Mouse (Mus musculus) myocyte (in vitro differentiated cells): ENCODE measurements around the gene Rbmx.

ENCODE experiments used
- CEBPB ChIP-seq: IDR thresholded peaks from 2 replicates; pipeline ENCODE4 v1.6.1; 2011; ENCODE audit warnings: mild to moderate bottlenecking, moderate library complexity; ENCODE audit not compliant: poor library complexity, insufficient read depth, severe bottlenecking
- MYOD1 ChIP-seq, 3 experiments: IDR thresholded peaks; one replicate each; pipeline ENCODE4 v1.6.1; 2011; ENCODE audit warnings: control low read depth in 2 of 3, low read depth in 2 of 3, mild to moderate bottlenecking in 2 of 3, moderate library complexity in 1 of 3; ENCODE audit not compliant: insufficient read length in 2 of 3, control insufficient read depth in 1 of 3
- POLR2A ChIP-seq: IDR thresholded peaks from one replicate; pipeline ENCODE4 v1.6.1; 2011; ENCODE audit warnings: low read depth, mild to moderate bottlenecking, control low read depth, moderate library complexity; ENCODE audit not compliant: insufficient read length
- USF1 ChIP-seq: IDR thresholded peaks from one replicate; pipeline ENCODE4 v1.6.1; 2011; ENCODE audit warnings: low read depth, mild to moderate bottlenecking, control low read depth, moderate library complexity

DNA sequence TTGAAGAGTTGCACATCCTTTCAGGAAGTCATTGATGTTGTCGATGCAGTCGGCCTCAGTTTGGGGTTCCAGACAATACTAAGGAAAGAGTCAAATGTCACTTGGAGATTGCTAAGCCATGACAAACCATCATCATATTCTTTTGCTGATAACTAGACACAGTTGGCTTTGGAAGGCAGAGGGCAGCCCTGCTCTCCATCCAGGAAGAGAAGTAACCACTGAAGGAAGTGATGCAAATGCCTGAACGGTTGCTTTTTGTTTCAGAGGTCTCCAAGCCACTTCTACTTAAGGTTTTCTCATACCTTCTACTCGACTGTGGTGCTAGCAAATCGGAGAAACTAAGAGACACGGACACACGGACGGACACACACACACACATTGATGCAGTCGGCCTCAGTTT is 55.9 kb downstream of the Rbmx start:
- TF ChIP-seq MYOD1 (IDR thresholded peaks at IDR 0.05; ENCODE audit: control insufficient read depth in 1 of 3, insufficient read length in 2 of 3, low read depth in 2 of 3) (no peak), USF1 (no peak), CEBPB (no peak), POLR2A (no peak)
